Mouse (Mus musculus): ENCODE results near the gene Olfr1058. TPM values are rescaled to one million over a fixed set of nuclear protein-coding genes. Genes with fewer than 3 reads are reported as not detected.

Olfr1058 gene
- total RNA-seq (2023) = not detected in 4 replicates

GRCm38 (mm10) chr2:86388461-86388860 is at the start of gene Olfr1058:
Gene Olfr1058, minus strand, starts transcription at chr2:86388561.

GRCm38 (mm10) chr2:86426649-86427048 is 38.3 kb upstream of the Olfr1058 start, which contains the start of gene Olfr1062:
Gene Olfr1062, minus strand, starts transcription at chr2:86426749.

DNA sequence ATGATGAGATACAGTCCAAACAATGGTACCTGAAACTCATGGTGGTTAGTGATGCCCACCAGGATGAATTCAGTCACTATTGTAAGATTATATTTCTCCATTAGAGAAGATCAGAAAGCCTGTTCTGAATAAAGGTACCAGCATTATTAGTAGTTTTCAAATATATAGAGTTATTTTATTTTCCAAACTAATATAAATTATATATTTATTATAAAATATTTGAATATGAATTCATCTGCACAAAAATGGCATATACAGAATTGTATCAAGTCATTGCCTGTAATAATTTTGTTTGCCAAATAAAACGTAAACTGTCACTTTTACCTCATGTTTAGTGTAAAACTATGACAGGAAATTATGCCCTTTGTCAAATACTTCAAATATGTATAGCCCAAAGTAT is 25.6 kb upstream of the Olfr1058 start, which contains the start of gene Olfr1061:
TSS of gene Olfr1061 (minus strand) at position 101 of the 400 bp plus-strand sequence.

GRCm38 (mm10) chr2:86378293-86378692 is 10.1 kb downstream of the Olfr1058 start, which contains the start of gene Olfr1057:
Gene Olfr1057, minus strand, starts transcription at chr2:86378393.

DNA sequence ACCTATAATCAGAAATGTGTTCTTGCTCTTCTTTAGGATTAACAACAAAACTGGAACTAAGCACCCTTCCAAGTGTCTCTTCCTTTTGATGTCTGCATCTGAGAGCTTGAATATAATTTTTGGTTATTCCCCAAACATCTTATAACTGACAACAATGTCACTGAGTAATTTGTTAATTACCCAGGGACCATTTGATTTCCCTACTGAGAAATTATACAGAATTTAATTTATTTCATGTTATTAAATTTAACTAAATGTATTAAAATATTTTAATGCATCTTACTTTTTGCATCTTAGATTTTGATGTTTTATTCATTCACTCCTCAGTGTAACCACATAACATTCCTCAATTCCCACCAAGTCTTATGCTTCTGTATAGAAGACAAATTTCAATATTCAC is 26.0 kb downstream of the Olfr1058 start, which contains the start of gene Olfr1056:
TSS of gene Olfr1056 (minus strand) at position 101 of the 400 bp plus-strand sequence.

GRCm38 (mm10) chr2:86350184-86350583 is 38.2 kb downstream of the Olfr1058 start, which contains the start of gene Olfr1055:
Gene Olfr1055, minus strand, starts transcription at chr2:86350284.

DNA sequence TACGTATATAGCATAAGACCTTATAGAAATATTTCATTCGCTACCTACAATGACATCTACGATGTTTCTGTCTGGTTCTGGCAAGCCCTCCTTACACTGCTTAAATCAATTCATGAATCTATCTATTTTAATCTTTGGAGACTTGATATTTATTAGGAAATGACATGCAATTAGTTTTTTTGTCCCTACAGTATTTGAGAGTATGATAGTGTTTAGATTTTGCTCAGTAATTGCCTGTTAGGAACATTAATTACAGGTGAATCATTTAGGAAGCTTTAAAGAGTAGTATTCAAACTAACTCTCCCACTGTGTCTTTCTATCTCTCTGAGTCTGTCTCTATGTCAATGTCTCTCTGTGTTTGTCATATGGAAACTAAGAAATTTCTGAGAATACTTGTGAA is 53.0 kb downstream of the Olfr1058 start, which contains the start of gene Olfr1054:
TSS of gene Olfr1054 (minus strand) at position 101 of the 400 bp plus-strand sequence.

Other genes starting within 250 kb of the Olfr1058 start
- not detected in 4 replicates for gene Olfr1040, start 241.8 kb downstream of the Olfr1058 start, total RNA-seq (2023)
- not detected in 4 replicates for gene Olfr1042, start 226.7 kb downstream of the Olfr1058 start, total RNA-seq (2023)
- not detected in 4 replicates for gene Olfr1043, start 221.0 kb downstream of the Olfr1058 start, total RNA-seq (2023)
- not detected in 4 replicates for gene Olfr1044, start 210.7 kb downstream of the Olfr1058 start, total RNA-seq (2023)
- gene Olfr52, start 202.9 kb downstream of the Olfr1058 start, total RNA-seq (2023) = not detected in 4 replicates
- not detected in 4 replicates for gene Olfr1045, start 185.6 kb downstream of the Olfr1058 start, total RNA-seq (2023)
- gene Olfr1046, start 169.2 kb downstream of the Olfr1058 start, total RNA-seq (2023) = not detected in 4 replicates
- not detected in 4 replicates for gene Olfr1047, start 157.2 kb downstream of the Olfr1058 start, total RNA-seq (2023)
- not detected in 4 replicates for gene Olfr1048, start 148.3 kb downstream of the Olfr1058 start, total RNA-seq (2023)
- not detected in 4 replicates for gene Olfr1049, start 130.2 kb downstream of the Olfr1058 start, total RNA-seq (2023)
- not detected in 4 replicates for gene Olfr1051, start 109.5 kb downstream of the Olfr1058 start, total RNA-seq (2023)
- gene Olfr1052, start 96.1 kb downstream of the Olfr1058 start, total RNA-seq (2023) = not detected in 4 replicates
- not detected in 4 replicates for gene Olfr1053, start 73.3 kb downstream of the Olfr1058 start, total RNA-seq (2023)
- not detected in 4 replicates for gene Olfr1054, start 53.1 kb downstream of the Olfr1058 start, total RNA-seq (2023)
- gene Olfr1055, start 38.3 kb downstream of the Olfr1058 start, total RNA-seq (2023) = not detected in 4 replicates
- not detected in 4 replicates for gene Olfr1056, start 26.1 kb downstream of the Olfr1058 start, total RNA-seq (2023)
- gene Olfr1057, start 10.2 kb downstream of the Olfr1058 start, total RNA-seq (2023) = not detected in 4 replicates
- gene Olfr1061, start 25.5 kb upstream of the Olfr1058 start, total RNA-seq (2023) = not detected in 4 replicates
- not detected in 4 replicates for gene Olfr1062, start 38.2 kb upstream of the Olfr1058 start, total RNA-seq (2023)
- gene Olfr1065, start 62.0 kb upstream of the Olfr1058 start, total RNA-seq (2023) = not detected in 4 replicates
- gene Olfr1066, start 67.7 kb upstream of the Olfr1058 start, total RNA-seq (2023) = not detected in 4 replicates
- not detected in 4 replicates for gene Olfr228, start 98.8 kb upstream of the Olfr1058 start, total RNA-seq (2023)
- not detected in 4 replicates for gene Olfr1076, start 119.9 kb upstream of the Olfr1058 start, total RNA-seq (2023)
- gene Olfr1079, start 153.9 kb upstream of the Olfr1058 start, total RNA-seq (2023) = not detected in 4 replicates
- not detected in 4 replicates for gene Olfr1080, start 169.7 kb upstream of the Olfr1058 start, total RNA-seq (2023)
- not detected in 4 replicates for gene Olfr1082, start 210.4 kb upstream of the Olfr1058 start, total RNA-seq (2023)